Mouse (Mus musculus) lung, embryonic 15.5 days (tissue): ENCODE measurements around the gene Bcl2l1. TPM values are rescaled to one million over a fixed set of nuclear protein-coding genes. Genes with fewer than 3 reads are reported as not detected.

Source experiments
- ATAC-seq: fragments of 200-750 bp; cut with Nextera tagmentation; 2 replicates; pipeline ENCODE4 v1.8.0; 2017; ENCODE audit warnings: moderate number of reproducible peaks, borderline replicate concordance; ENCODE audit not compliant: low FRiP score, low TSS enrichment; ENCODE audit errors: extremely low read depth
- H3K27ac ChIP-seq: fragments of 300-500 bp; sonication (generic); 2 replicates; pipeline ENCODE4 v1.5.1; 2015; ENCODE audit warnings: moderate library complexity, mild to moderate bottlenecking, inconsistent platforms
- H3K27me3 ChIP-seq: fragments of 300-500 bp; sonication (generic); 2 replicates; pipeline ENCODE4 v1.6.1; 2015; ENCODE audit warnings: inconsistent platforms
- H3K36me3 ChIP-seq: fragments of 300-500 bp; sonication (generic); 2 replicates; pipeline ENCODE4 v1.6.1; 2015; ENCODE audit warnings: inconsistent platforms
- H3K4me1 ChIP-seq: fragments of 300-500 bp; sonication (generic); 2 replicates; pipeline ENCODE4 v1.6.1; 2015; ENCODE audit warnings: inconsistent platforms
- H3K4me2 ChIP-seq: fragments of 300-500 bp; sonication (generic); 2 replicates; pipeline ENCODE4 v1.6.1; 2015; ENCODE audit warnings: inconsistent platforms, mild to moderate bottlenecking, moderate library complexity
- H3K4me3 ChIP-seq: fragments of 300-500 bp; sonication (generic); 2 replicates; pipeline ENCODE4 v1.5.1; 2015; ENCODE audit warnings: mild to moderate bottlenecking, inconsistent platforms
- H3K9ac ChIP-seq: fragments of 300-500 bp; sonication (generic); 2 replicates; pipeline ENCODE4 v1.6.1; 2015; ENCODE audit warnings: inconsistent platforms
- H3K9me3 ChIP-seq: fragments of 300-500 bp; sonication (generic); 2 replicates; pipeline ENCODE4 v1.6.1; 2016; ENCODE audit warnings: inconsistent platforms
- WGBS: fragments of 180-500 bp; shearing (Covaris S2); methylation state at CpG from one replicate; pipeline ENCODE4 v1.1.7; 2015; 5-methylcytosine and 5-hydroxymethylcytosine counted together
- polyA plus RNA-seq: library from polyadenylated mRNA; unstranded; fragments of >200 nt; fragmentation: Nextera tagmentation; extraction: Ambion mirVana; gene quantifications from 2 replicates; pipeline ENCODE4 v1.2.1, GENCODE M21; 2015

Gene Bcl2l1
- polyA plus RNA-seq, 1 experiment from 2014 or later: 107 TPM

DNA sequence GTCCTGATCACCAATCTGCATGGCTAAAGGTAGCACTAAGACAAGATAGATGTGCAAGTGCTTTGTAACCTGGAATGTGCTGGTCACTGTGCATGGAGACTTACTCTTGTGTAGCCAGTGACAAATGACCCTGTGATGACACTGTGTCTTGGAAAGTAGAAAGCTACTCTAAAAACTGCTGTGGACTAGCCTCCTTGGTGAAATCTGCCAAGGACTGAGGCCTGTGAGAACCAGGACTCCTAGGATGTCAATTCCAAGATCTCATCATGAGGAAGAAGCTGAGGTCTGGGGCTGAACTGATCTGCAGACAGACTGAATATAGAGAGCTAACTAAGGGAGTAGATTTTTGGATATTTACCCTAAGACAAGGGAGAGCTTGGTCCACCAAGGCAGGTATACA lies 10.0 kb downstream of the Bcl2l1 start:
- ATAC-seq: no peak
- no peak overlapping the region for H3K9ac ChIP-seq
- H3K27me3 ChIP-seq: no peaks in the 10 kb centered on the region

DNA sequence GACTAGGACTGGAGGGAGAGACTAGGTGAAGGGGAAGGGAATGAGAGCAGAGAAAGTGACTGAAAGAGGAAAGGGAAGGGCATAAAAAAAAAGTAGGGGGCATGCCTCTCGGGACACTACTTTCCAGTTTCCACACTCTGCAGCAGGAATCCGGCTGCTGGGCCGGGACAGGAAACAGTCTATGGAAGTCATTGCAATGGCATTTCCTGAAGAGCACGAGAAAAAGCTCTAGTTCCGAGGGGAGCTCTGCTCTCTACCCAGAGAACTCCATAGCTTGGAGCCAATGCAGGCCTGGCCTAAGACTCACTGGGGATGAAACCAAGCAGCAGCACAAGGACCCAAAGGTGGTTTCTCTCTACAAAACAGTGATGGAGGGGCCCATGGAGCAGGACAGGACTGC lies 10.5 kb downstream of the Bcl2l1 start:
- Histone ChIP-seq H3K36me3 (peaks cover 8% of the 10 kb centered on the region), H3K27ac (peak overlapping the region; percentile 95), H3K9ac (0 out of 2 replicates have a peak overlapping the region, but pooled peaks have one; percentile 11), H3K27me3 (no peaks in the 10 kb centered on the region), H3K4me2 (peak overlapping the region; percentile 37), H3K4me1 (peaks cover 84% of the 10 kb centered on the region), H3K9me3 (no peaks in the 10 kb centered on the region), H3K4me3 (no peak overlapping the region)
- WGBS: 8% methylated on average over 5 of the region's 5 CpGs
- 0 out of 2 replicates have a peak, but pooled peaks have one; percentile 22 for ATAC-seq

More for the DNA sequence above, 10.0 kb downstream of the Bcl2l1 start:
- Histone ChIP-seq H3K4me3 (no peak overlapping the region), H3K4me2 (peak overlapping the region; percentile 37), H3K27ac (peak overlapping the region; percentile 95), H3K36me3 (peaks cover 8% of the 10 kb centered on the region), H3K4me1 (peaks cover 84% of the 10 kb centered on the region), H3K9me3 (no peaks in the 10 kb centered on the region)

- Histone ChIP-seq H3K9me3 (no peaks in the 10 kb centered on the region), H3K4me2 (peak overlapping the region; percentile 37), H3K4me3 (no peak overlapping the region), H3K36me3 (peaks cover 8% of the 10 kb centered on the region), H3K4me1 (peaks cover 82% of the 10 kb centered on the region), H3K27me3 (no peaks in the 10 kb centered on the region), H3K27ac (peak overlapping the region; percentile 95), H3K9ac (0 out of 2 replicates have a peak overlapping the region, but pooled peaks have one; percentile 11)
- WGBS: 18% methylated on average over 2 of the region's 2 CpGs
- ATAC-seq: peak; percentile 72
These were observed 11.2 kb downstream of the Bcl2l1 start for GRCm38 (mm10) chr2:152820369-152820768.

GRCm38 (mm10) chr2:152819926-152820325 lies 11.6 kb downstream of the Bcl2l1 start:
- Histone ChIP-seq H3K9ac (peak overlapping the region; percentile 26; the same call in 1 of the 2 replicates), H3K4me2 (peak overlapping the region; percentile 37; the same call in 1 of the 2 replicates), H3K4me3 (no peak overlapping the region), H3K27ac (peak overlapping the region; percentile 95), H3K27me3 (no peaks in the 10 kb centered on the region), H3K9me3 (no peaks in the 10 kb centered on the region), H3K4me1 (peaks cover 80% of the 10 kb centered on the region), H3K36me3 (peaks cover 8% of the 10 kb centered on the region)
- peak; percentile 2; the same call in 1 of the 2 replicates for ATAC-seq
- 65% methylated on average over 4 of the region's 4 CpGs for WGBS

- no peak for ATAC-seq
- Histone ChIP-seq H3K4me2 (no peak overlapping the region), H3K27ac (peak overlapping the region; percentile 95), H3K4me1 (peaks cover 79% of the 10 kb centered on the region), H3K9ac (no peak overlapping the region), H3K36me3 (peaks cover 12% of the 10 kb centered on the region), H3K9me3 (no peaks in the 10 kb centered on the region), H3K27me3 (no peaks in the 10 kb centered on the region), H3K4me3 (no peak overlapping the region)
- 92% methylated on average over 3 of the region's 3 CpGs for WGBS
These were observed 12.4 kb downstream of the Bcl2l1 start for GRCm38 (mm10) chr2:152819097-152819624.

GRCm38 (mm10) chr2:152818679-152819078 lies 12.8 kb downstream of the Bcl2l1 start:
- H3K36me3 ChIP-seq: peaks cover 13% of the 10 kb centered on the region
- 72% methylated on average over 5 of the region's 5 CpGs for WGBS
- no peaks in the 10 kb centered on the region for H3K27me3 ChIP-seq
- H3K4me3 ChIP-seq: no peak overlapping the region
- no peak overlapping the region for H3K4me2 ChIP-seq
- H3K9ac ChIP-seq: no peak overlapping the region
- peaks cover 75% of the 10 kb centered on the region for H3K4me1 ChIP-seq
- no peak for ATAC-seq
- H3K9me3 ChIP-seq: no peaks in the 10 kb centered on the region
- H3K27ac ChIP-seq: peak overlapping the region; percentile 95

DNA sequence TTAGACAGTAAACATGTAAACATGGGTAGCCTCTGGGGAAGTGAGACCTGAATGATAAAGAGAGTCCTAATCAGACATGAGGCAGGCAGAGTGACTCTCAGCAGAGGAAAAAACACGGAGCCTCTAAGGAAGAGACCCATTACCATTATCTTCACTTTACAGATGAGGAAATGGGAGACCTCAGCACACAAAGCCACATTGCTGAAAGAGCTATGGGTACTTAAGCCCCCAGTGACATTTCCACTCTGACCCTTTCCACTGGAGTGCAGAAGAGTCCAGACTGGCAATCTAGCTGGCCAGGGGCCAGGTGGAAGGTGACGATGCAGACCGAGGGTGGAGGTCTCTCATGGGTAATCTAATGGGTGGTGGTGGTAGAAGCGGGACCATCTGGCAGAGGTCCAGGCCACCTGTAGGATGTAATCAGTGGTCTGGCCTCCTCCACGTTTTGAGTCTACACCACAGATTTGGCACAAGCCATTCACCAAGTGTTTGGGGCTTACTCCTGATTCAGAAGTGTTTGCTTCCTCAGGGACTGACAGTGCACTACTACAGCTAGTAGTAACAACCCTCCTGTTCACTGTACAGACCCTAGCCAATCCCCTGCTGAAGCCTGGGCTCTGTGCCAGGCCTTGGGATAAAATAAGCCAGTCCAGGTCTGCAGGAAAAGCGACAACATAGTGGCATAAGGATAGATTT lies 13.8 kb downstream of the Bcl2l1 start:
- peak overlapping the region; percentile 27; the same call in 1 of the 2 replicates for H3K4me2 ChIP-seq
- 12% methylated on average over 6 of the region's 6 CpGs for WGBS
- peaks cover 74% of the 10 kb centered on the region for H3K4me1 ChIP-seq
- H3K9me3 ChIP-seq: no peaks in the 10 kb centered on the region
- H3K36me3 ChIP-seq: peaks cover 13% of the 10 kb centered on the region
- no peak overlapping the region for H3K9ac ChIP-seq
- H3K27ac ChIP-seq: peak overlapping the region; percentile 95
- no peaks in the 10 kb centered on the region for H3K27me3 ChIP-seq
- ATAC-seq: peak; percentile 43; the same call in 1 of the 2 replicates
- H3K4me3 ChIP-seq: no peak overlapping the region

- ATAC-seq: no peak
- no peak overlapping the region for H3K4me3 ChIP-seq
- no peaks in the 10 kb centered on the region for H3K27me3 ChIP-seq
- H3K4me2 ChIP-seq: no peak overlapping the region
- peak overlapping the region; percentile 95 for H3K27ac ChIP-seq
- no peak overlapping the region for H3K9ac ChIP-seq
- H3K4me1 ChIP-seq: peaks cover 74% of the 10 kb centered on the region
- H3K9me3 ChIP-seq: no peaks in the 10 kb centered on the region
- WGBS: 75% methylated on average over 3 of the region's 3 CpGs
- H3K36me3 ChIP-seq: peaks cover 13% of the 10 kb centered on the region
These were observed 14.7 kb downstream of the Bcl2l1 start for GRCm38 (mm10) chr2:152816657-152817348.

- Histone ChIP-seq H3K4me3 (no peak overlapping the region), H3K27ac (peak overlapping the region; percentile 95), H3K4me1 (peaks cover 74% of the 10 kb centered on the region), H3K36me3 (peaks cover 13% of the 10 kb centered on the region), H3K9ac (no peak overlapping the region), H3K27me3 (no peaks in the 10 kb centered on the region), H3K9me3 (no peaks in the 10 kb centered on the region), H3K4me2 (no peak overlapping the region)
- WGBS: 66% methylated on average over 7 of the region's 7 CpGs
- no peak for ATAC-seq
These were observed 15.5 kb downstream of the Bcl2l1 start for GRCm38 (mm10) chr2:152815879-152816656.

GRCm38 (mm10) chr2:152814213-152814874 lies 17.2 kb downstream of the Bcl2l1 start:
- Histone ChIP-seq H3K9ac (no peak overlapping the region), H3K4me2 (no peak overlapping the region), H3K27ac (no peak overlapping the region), H3K4me1 (peaks cover 71% of the 10 kb centered on the region), H3K9me3 (no peaks in the 10 kb centered on the region), H3K27me3 (no peaks in the 10 kb centered on the region), H3K4me3 (no peak overlapping the region), H3K36me3 (peaks cover 12% of the 10 kb centered on the region)
- 56% methylated on average over 6 of the region's 6 CpGs for WGBS
- ATAC-seq: no peak

DNA sequence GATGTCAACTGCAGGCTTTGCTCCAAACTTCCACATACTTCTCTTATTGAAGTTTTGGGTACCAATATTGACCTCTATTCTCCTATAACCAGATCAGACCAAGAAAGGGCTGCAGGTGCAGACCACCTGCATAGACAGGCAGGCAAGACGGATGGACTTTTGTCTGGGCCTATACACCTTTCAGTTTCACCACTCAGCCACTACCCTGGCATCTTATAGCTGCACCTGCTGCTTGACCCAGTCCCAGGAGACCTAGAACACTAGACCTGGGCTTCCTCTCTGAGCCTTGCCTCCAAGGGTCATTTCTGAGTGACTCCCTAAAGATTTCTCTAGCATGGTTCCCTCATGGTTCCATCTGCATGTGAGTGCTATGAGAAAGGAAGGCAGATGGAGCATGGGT lies 18.3 kb downstream of the Bcl2l1 start:
- Histone ChIP-seq H3K27ac (no peak overlapping the region), H3K4me1 (peaks cover 60% of the 10 kb centered on the region)

More for the DNA sequence above, 18.3 kb downstream of the Bcl2l1 start:
- H3K4me2 ChIP-seq: no peak overlapping the region
- peaks cover 5% of the 10 kb centered on the region; the same call in 1 of the 2 replicates for H3K36me3 ChIP-seq
- H3K9me3 ChIP-seq: no peaks in the 10 kb centered on the region
- H3K27me3 ChIP-seq: no peaks in the 10 kb centered on the region
- WGBS: 97% methylated on average over 1 of the region's 1 CpGs
- ATAC-seq: no peak
- H3K4me3 ChIP-seq: no peak overlapping the region
- no peak overlapping the region for H3K9ac ChIP-seq
